Mouse (Mus musculus) hindbrain, embryonic 11.5 days (tissue): ENCODE data around the gene Suco. TPM values are rescaled to one million over a fixed set of nuclear protein-coding genes. Genes with fewer than 3 reads are reported as not detected.

Experiments
- polyA plus RNA-seq: library from polyadenylated mRNA; unstranded; fragments of >200 nt; fragmentation: Nextera tagmentation; extraction: Ambion mirVana; gene quantifications from 2 replicates; pipeline ENCODE4 v1.2.1, GENCODE M21; 2014

The Suco gene
- polyA plus RNA-seq, 1 experiment from 2014 or later = 33.0 TPM

Other genes with a start within 250 kb of the Suco start
- gene Fasl, start 88.2 kb downstream of the Suco start, polyA plus RNA-seq = not detected in 2 replicates
- 33.3 and 38.6 TPM in 2 replicates for gene Pigc, start 92.5 kb upstream of the Suco start, polyA plus RNA-seq
- not detected in 2 replicates for gene 4930558K02Rik, start 103.0 kb upstream of the Suco start, polyA plus RNA-seq